Mouse (Mus musculus): ENCODE results near the gene Erp27.

The Erp27 gene

GRCm38 (mm10) chr6:136910247-136910890 lies 11.6 kb downstream of the Erp27 start:
- in situ Hi-C loops (cut with MboI, MseI), result no loop called here

DNA sequence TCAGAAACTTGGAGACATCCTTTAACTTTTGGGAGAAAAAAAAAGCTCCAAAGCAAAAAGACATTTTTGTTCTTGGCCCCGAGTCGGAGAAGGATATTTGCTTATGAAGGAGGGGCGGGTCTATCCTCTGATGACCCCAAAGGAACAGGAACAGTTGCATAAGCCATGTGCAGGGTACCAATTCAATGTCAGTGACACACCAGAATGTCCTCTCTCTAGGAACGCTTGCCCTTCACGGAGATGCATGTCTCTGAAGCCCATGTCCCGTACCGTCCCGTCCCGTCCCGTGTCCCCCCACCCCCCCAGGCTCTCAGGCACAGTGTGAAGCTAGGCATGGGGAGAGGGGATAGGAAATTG lies 15.1 kb downstream of the Erp27 start:
- in situ Hi-C loops (cut with MboI, MseI), result no loop called here

GRCm38 (mm10) chr6:136906283-136906936 lies 15.6 kb downstream of the Erp27 start:
- in situ Hi-C loops (cut with MboI, MseI), result no loop called here

- in situ Hi-C loops (cut with MboI, MseI), result loop anchor here (5.0 kb wide), 1 partner anchor 42 kb away; no protein-coding TSS in a partner anchor
Observed at GRCm38 (mm10) chr6:136903885-136904470, 18.0 kb downstream of the Erp27 start.

DNA sequence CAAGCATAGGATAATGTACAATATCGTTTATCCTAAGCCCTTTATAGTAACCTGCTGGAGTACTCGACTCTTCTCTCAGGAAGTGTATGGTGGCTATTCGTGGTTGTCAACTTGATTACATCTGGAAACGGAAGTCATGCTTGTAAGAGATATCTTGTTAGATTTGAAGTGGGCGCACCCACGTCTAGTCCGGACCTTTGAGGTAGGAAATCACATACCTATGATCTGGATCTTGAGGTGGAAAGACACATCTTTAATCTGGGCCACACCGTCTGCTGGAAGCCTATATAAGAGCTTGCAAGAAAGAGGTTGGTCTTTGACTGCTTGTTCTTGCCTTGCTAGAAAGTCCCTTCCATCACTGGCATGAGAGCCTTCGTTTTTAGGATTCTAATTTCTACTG lies 19.5 kb downstream of the Erp27 start:
- in situ Hi-C loops (cut with MboI, MseI), result loop anchor here (5.0 kb wide), 1 partner anchor 40 kb away; no protein-coding TSS in a partner anchor

DNA sequence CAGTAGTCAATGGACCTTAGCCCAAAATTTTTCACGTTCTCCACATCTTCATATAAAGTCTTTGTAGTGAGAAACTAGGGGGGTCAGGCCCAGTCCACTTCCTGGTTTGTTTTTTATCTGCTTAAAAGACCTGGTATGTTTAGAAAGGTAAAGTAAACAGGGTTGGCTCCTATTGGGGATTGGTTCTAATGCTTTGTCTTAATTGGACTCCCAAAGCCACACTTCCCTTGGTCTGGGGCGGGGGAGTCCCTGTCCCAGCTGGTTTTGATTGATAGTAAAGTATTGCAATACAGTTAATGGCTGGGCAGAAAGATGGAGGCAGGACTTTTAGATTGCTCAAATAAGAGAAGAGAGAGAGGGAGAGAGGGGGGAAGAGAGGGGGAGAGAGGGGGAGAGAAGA lies 21.0 kb downstream of the Erp27 start:
- in situ Hi-C loops (cut with MboI, MseI), result loop anchor here (5.0 kb wide), 1 partner anchor 39 kb away; no protein-coding TSS in a partner anchor

DNA sequence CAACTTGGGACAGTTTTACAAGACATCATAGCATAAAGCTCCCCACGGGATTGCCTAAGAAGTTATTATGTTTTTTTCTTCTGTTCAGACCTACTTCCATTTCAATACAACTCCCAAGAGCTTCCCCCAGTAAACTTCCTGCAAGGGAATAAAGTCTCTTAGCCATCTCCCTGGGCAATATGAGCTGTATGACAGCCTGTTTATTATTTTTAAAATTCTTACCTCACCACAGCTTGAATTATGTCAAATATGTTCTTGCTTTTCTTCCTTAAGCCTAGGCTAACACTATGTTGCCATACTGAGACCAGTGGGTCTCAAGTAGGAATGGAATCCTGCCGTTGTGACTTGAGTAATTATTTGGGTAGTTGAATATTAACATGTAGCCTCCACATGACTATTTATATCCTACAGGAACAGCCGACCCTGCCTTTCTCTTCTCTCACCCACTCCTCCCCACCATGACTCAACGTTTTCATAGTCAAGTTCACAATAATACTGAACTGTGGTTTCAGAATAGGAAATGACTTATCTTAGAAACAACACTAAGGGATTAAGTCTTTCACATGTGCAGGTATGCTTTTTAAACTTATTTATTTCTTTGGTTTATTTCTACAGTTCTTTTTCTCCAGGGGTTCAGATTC lies 21.5 kb downstream of the Erp27 start:
- in situ Hi-C loops (cut with MboI, MseI), result loop anchor here (5.0 kb wide), 1 partner anchor 38 kb away; no protein-coding TSS in a partner anchor

DNA sequence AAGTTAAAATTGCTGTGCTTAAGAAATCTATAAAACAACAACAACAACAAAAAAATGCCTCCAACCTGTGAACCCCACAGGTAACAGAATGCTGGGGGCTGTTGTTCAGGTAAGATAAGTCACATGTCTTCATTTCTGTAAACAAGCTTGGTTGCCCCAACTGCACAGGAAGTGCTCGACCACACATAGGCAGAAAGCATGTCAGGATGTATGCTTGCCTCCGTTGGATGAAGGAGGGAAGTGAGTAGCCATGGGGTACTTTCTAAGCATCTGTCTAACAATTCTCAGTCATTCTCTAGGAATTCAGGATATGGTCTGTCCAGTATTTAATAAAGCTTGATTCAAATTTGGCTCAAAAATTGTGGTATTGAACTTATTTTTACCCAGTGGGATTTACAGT lies 23.0 kb downstream of the Erp27 start:
- in situ Hi-C loops (cut with MboI, MseI), result loop anchor here (25.0 kb wide), 1 partner anchor 263 kb away; the partner anchor contains the start of gene Rerg

DNA sequence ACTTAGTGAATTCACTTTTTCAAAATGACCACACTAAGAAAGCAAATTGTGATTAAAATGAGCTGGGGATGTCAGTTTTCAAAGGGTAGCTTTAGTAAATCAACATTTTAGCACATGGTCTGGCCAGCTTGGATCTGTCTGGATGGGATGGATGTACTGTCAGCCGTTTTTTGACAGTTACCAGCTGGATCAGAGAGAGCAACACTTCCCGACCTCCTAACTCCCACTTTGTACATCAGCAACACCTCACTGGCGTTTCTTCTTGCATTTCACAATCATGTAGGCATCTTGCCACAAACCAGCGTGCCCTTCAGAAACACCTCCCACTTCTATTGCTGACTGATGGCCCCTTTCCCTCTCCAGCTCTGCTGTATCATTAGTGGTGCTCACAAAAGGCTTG lies 23.8 kb downstream of the Erp27 start:
- in situ Hi-C loops (cut with MboI, MseI), result loop anchor here (25.0 kb wide), 1 partner anchor 264 kb away; the partner anchor contains the start of gene Rerg

DNA sequence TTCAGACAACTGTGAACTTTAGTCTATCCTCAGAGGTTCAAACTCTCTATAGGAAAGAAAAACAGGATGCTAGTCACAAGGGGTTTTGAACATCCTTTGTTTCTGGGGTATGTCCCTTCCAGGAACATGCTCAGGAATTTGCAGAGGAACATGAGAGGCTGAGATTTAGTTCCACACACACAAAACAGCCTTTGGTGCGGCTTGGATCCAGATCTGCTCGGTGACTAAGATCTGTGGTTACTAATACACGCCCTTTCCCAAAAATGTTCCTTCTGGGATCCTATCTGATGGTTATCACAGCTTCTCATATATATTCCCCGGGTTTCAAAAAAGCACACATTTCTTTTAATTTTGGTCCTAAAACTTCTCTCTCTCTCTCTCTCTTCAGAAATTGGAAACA lies 24.2 kb downstream of the Erp27 start:
- in situ Hi-C loops (cut with MboI, MseI), result loop anchor here (25.0 kb wide), 1 partner anchor 265 kb away; the partner anchor contains the start of gene Rerg

DNA sequence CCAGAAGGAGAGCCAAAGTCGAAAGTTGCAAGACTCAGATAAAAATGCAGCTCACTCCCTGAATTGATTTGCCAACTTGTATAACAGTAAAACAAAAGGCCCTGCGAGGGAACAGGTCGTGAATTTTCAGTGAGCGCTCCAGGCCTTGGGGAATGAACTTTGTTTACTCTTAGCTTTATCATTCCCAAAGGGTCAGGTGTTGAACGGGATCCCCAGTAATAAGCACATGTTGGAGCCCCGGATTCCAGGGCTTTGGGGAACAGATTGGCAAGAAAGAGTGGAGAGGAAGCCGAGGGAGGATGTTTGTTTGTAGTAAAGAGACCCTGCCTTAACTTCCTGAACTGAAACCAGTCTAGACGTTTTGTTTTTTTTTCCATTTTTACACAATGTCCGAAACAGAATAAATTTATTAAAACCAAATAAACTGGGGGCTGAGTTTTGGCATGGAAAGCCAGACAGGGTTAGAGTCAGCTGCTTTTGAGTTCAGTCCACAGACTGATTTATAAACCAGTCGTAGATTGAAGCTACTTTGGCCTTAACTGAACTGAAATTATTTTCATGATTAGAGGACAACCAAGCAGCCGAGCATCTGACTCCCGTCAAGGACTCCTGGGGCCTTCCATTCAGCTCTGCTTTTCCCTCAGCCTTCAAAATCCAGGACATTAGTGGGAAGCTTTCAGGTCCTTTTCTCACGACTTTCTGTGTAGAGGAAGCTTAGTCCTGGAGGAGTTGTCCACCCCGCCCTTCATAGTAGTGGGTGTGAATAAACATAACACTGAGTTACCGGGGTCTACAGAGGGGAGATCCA lies 27.2 kb downstream of the Erp27 start:
- in situ Hi-C loops (cut with MboI, MseI), result loop anchor here (25.0 kb wide), 1 partner anchor 268 kb away; the partner anchor contains the start of gene Rerg

- in situ Hi-C loops (cut with MboI, MseI), result loop anchor here (25.0 kb wide), 1 partner anchor 270 kb away; the partner anchor contains the start of gene Rerg
Observed at GRCm38 (mm10) chr6:136892002-136892401, 30.0 kb downstream of the Erp27 start.

DNA sequence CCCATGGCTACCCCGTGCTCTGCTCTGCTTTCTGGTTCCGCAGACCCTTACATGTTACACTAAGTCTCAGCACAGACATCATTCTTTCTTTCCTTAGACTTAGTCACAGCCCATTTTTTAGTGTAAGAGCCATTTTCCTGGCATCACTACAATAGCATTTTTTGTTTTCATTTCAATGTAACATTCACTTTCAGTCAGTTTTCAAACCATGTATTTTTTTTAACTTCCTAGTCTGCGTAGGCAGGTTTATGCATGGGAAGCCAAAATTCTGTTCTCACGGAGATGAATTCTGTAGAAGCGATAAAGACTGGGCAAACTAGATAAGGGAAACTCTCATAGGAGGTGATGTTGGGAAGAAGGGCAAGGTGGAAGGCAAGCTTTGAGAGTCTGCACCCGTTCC lies 32.4 kb downstream of the Erp27 start:
- in situ Hi-C loops (cut with MboI, MseI), result loop anchor here (25.0 kb wide), 1 partner anchor 273 kb away; the partner anchor contains the start of gene Rerg

DNA sequence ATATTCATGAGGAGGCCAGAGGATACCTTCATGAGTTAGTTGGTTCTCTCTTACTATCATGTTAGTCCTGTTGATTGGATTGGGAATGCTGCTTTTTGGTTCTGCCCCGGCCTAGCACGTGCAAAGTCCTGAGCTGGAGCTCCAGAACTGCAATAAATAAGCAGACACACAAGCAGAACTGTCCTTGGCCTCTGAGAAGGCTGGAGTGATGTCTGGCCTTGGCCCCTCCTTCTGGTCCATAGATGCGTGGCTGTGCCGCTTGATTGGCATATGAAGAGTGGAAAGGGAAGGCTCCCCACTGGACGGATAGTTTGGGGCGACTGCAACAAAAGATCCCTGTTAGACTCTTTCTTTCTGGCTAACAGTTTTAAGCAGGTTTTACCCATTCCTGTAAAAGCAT lies 32.9 kb downstream of the Erp27 start:
- in situ Hi-C loops (cut with MboI, MseI), result loop anchor here (25.0 kb wide), 1 partner anchor 273 kb away; the partner anchor contains the start of gene Rerg

DNA sequence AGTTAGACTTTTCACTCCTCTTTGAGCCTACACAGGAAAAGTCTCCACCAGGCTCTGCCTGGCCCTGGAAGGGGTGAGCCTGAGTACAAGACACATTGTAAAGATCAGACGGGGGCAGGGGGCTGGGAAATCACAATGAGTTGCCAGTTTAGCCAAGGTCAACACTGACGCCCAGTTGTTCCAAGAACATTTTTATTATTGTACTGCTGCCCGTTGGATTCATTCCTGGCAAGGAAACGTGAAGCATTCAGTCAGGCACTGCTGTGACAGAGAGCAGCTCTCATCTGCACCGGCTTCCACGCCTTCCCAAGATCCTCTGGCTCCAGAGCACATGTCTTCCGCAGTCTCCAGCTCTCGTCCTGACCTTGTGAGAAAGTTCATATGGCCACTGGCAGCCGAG lies 34.1 kb downstream of the Erp27 start:
- in situ Hi-C loops (cut with MboI, MseI), result loop anchor here (25.0 kb wide), 1 partner anchor 274 kb away; the partner anchor contains the start of gene Rerg

DNA sequence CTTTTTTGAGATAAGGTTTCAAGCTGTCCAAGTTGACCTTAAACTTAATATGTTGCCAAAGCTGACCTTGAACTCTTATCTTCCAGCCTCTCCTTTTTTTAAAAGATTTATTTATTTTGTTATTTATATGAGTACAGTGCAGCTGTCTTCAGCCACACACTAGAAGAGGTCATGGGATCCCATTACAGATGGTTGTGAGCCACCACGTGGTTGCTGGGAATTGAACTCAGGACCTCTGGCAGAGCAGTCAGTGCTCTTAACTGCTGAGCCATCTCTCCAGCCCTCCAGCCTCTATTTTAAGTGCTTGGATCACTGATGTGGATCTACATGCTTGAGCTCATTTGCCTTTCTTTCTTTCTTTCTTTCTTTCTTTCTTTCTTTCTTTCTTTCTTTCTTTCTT lies 37.2 kb downstream of the Erp27 start:
- in situ Hi-C loops (cut with MboI, MseI), result loop anchor here (25.0 kb wide), 1 partner anchor 278 kb away; the partner anchor contains the start of gene Rerg

GRCm38 (mm10) chr6:136883961-136884360 lies 38.0 kb downstream of the Erp27 start:
- in situ Hi-C loops (cut with MboI, MseI), result loop anchor here (25.0 kb wide), 1 partner anchor 278 kb away; the partner anchor contains the start of gene Rerg

- in situ Hi-C loops (cut with MboI, MseI), result loop anchor here (25.0 kb wide), 1 partner anchor 279 kb away; the partner anchor contains the start of gene Rerg
Observed at GRCm38 (mm10) chr6:136883431-136883915, 38.5 kb downstream of the Erp27 start.

DNA sequence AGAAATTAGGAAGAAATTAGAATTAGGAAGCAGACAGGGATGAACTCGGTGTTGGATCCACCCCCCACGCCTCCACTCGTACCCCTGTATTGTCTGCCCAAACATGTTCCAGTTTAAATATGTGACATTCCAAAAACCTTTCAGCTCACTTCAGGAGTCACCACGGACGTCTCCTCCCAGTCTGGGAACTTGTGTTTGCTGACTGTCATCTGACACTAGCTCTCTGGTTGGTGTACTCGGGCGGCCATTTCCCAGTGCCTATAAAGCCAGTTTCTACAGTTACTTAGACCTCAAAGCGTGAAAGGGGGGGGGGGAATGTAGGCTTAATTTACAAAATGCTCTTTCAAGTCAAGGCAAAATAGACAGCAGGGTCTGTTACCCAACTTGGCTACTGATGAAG lies 40.3 kb downstream of the Erp27 start:
- in situ Hi-C loops (cut with MboI, MseI), result loop anchor here (25.0 kb wide), 1 partner anchor 281 kb away; the partner anchor contains the start of gene Rerg

DNA sequence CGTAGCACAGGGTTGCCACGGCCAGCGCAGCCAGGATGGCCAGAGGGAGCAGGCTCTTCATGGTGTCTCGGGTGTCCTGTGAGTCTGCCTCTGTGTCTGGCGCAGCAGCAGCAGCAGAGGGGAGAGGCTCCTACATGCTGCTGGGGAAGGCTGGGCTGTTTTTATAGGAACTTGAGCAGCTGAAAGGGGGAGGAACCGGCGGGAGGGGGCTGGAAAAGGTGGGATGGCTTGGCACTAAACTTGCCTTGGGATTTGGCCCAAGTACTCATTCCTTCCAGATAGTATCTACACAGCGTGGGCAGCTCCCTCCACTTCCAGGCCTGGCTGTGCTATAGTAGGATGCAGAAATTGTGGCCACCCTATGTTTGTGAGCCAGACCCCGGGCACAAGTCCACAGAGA lies 46.3 kb downstream of the Erp27 start, which contains the start of gene Mgp:
Gene Mgp (minus strand): TSS at position 154 of the 400 bp plus-strand sequence.
- in situ Hi-C loops (cut with MboI, MseI), result loop anchor here (25.0 kb wide), 1 partner anchor 287 kb away; the partner anchor contains the start of gene Rerg
